In genomic region chr3:21539138-21539537, GRCm38 (mm10) we compare ENCODE assay signal across 17 mouse cellular contexts.
DNase-seq lines count a peak whose midpoint lies in the region; ATAC-seq lines count a peak whose summit lies in the region.
"Had no signal": no experiment of that assay in that cellular context is flagged by ENCODE, and none has a peak within 500 bp of the region (broad histone marks: within the 10 kb centered on the region; RNA-seq: fewer than 3 reads in every experiment).

No protein-coding gene starts in this region.

- WGBS in forebrain, embryonic 14.5 days, result 36% methylated on average over 2 of the region's 2 CpGs
- 48% methylated on average over 2 of the region's 2 CpGs for WGBS in forebrain, embryonic 12.5 days
- WGBS in midbrain, embryonic 15.5 days, result 57% methylated on average over 2 of the region's 2 CpGs
- WGBS in midbrain, embryonic 16.5 days, result 65% methylated on average over 2 of the region's 2 CpGs
- WGBS in limb, embryonic 11.5 days, result 12% methylated on average over 2 of the region's 2 CpGs

- DNase-seq in forebrain, embryonic 14.5 days (ENCODE audit: low spot score), result no peak
- no peak for DNase-seq in limb, embryonic 11.5 days (ENCODE audit: low spot score)
- no peak for DNase-seq in MN1 (ENCODE audit: low spot score)
- DNase-seq: adrenal gland, adult 2 months; adrenal gland, postnatal 25 days; cerebellum, adult 2 months; cerebellum, postnatal 10 days; gastrocnemius, postnatal 14 days; heart, postnatal 36 days had no signal

- H3K4me1 ChIP-seq in forebrain, embryonic 14.5 days (ENCODE audit: control insufficient read depth, insufficient read depth, low read length), result no peaks in the 10 kb centered on the region
- H3K4me1 ChIP-seq in forebrain, embryonic 12.5 days, result no peaks in the 10 kb centered on the region
- H3K4me1 ChIP-seq in midbrain, embryonic 15.5 days, result no peaks in the 10 kb centered on the region
- 0 out of 2 replicates have a peak, but pooled peaks cover 4% of the 10 kb centered on the region for H3K4me1 ChIP-seq in midbrain, embryonic 16.5 days (ENCODE audit: control insufficient read depth, insufficient read depth, low read length)
- H3K4me1 ChIP-seq in limb, embryonic 11.5 days (ENCODE audit: control insufficient read depth, insufficient read depth, low read length), result 0 out of 2 replicates have a peak, but pooled peaks cover 2% of the 10 kb centered on the region
- H3K4me1 ChIP-seq: embryonic facial prominence, embryonic 12.5 days; hindbrain, embryonic 15.5 days had no signal

- no peaks in the 10 kb centered on the region for H3K27me3 ChIP-seq in forebrain, embryonic 14.5 days (replicated peaks; ENCODE audit: control insufficient read depth, insufficient read depth, low read length)
- no peaks in the 10 kb centered on the region for H3K27me3 ChIP-seq in forebrain, embryonic 12.5 days
- no peaks in the 10 kb centered on the region for H3K27me3 ChIP-seq in midbrain, embryonic 15.5 days (replicated peaks)
- H3K27me3 ChIP-seq in midbrain, embryonic 16.5 days (ENCODE audit: control insufficient read depth, insufficient read depth, low read depth, low read length), result no peaks in the 10 kb centered on the region
- H3K27me3 ChIP-seq in limb, embryonic 11.5 days (ENCODE audit: control insufficient read depth, insufficient read depth, low read length), result no peaks in the 10 kb centered on the region
- H3K27me3 ChIP-seq: CH12.LX; embryonic facial prominence, embryonic 12.5 days; forebrain, embryonic 13.5 days; heart, embryonic 13.5 days; hindbrain, embryonic 15.5 days had no signal

- H3K36me3 ChIP-seq in forebrain, embryonic 14.5 days (ENCODE audit: control insufficient read depth, insufficient read depth, low read length), result no peaks in the 10 kb centered on the region
- no peaks in the 10 kb centered on the region for H3K36me3 ChIP-seq in forebrain, embryonic 12.5 days (replicated peaks)
- no peaks in the 10 kb centered on the region for H3K36me3 ChIP-seq in midbrain, embryonic 15.5 days (replicated peaks)
- H3K36me3 ChIP-seq in midbrain, embryonic 16.5 days (ENCODE audit: control insufficient read depth, insufficient read depth, low read length), result no peaks in the 10 kb centered on the region
- no peaks in the 10 kb centered on the region for H3K36me3 ChIP-seq in limb, embryonic 11.5 days (ENCODE audit: control insufficient read depth, insufficient read depth, low read length)
- H3K36me3 ChIP-seq: embryonic facial prominence, embryonic 12.5 days; heart, embryonic 13.5 days; hindbrain, embryonic 15.5 days had no signal

- no peak overlapping the region for H3K4me2 ChIP-seq in forebrain, embryonic 14.5 days (ENCODE audit: low read length)
- H3K4me2 ChIP-seq in forebrain, embryonic 12.5 days, result no peak overlapping the region
- H3K4me2 ChIP-seq in midbrain, embryonic 15.5 days, result no peak overlapping the region
- no peak overlapping the region for H3K4me2 ChIP-seq in midbrain, embryonic 16.5 days (ENCODE audit: low read length)
- H3K4me2 ChIP-seq in limb, embryonic 11.5 days (ENCODE audit: low read depth, severe bottlenecking), result no peak overlapping the region
- H3K4me2 ChIP-seq: embryonic facial prominence, embryonic 12.5 days; forebrain, embryonic 13.5 days; heart, embryonic 13.5 days; hindbrain, embryonic 15.5 days had no signal

- peak; percentile 32; the same call in 1 of the 2 replicates for ATAC-seq in forebrain, embryonic 14.5 days
- no peak for ATAC-seq in forebrain, embryonic 12.5 days (ENCODE audit: low FRiP score)
- ATAC-seq in midbrain, embryonic 15.5 days (replicated peaks), result 0 out of 2 replicates have a peak, but pooled peaks have one; percentile 19
- ATAC-seq in midbrain, embryonic 16.5 days, result no peak
- ATAC-seq in limb, embryonic 11.5 days (ENCODE audit: insufficient number of reproducible peaks, low FRiP score, low TSS enrichment, low read depth), result peak; percentile 54; the same call in 1 of the 2 replicates
- ATAC-seq: forebrain, embryonic 13.5 days had no signal

- no peak overlapping the region for H3K27ac ChIP-seq in forebrain, embryonic 14.5 days (ENCODE audit: low read depth, low read length)
- H3K27ac ChIP-seq in forebrain, embryonic 12.5 days, result no peak overlapping the region
- no peak overlapping the region for H3K27ac ChIP-seq in midbrain, embryonic 15.5 days
- no peak overlapping the region for H3K27ac ChIP-seq in midbrain, embryonic 16.5 days (ENCODE audit: low read length)
- no peak overlapping the region for H3K27ac ChIP-seq in limb, embryonic 11.5 days (replicated peaks; ENCODE audit: low read depth, low read length)
- H3K27ac ChIP-seq: embryonic facial prominence, embryonic 12.5 days; forebrain, embryonic 13.5 days; heart, embryonic 13.5 days; hindbrain, embryonic 15.5 days had no signal

- H3K9me3 ChIP-seq in forebrain, embryonic 14.5 days (replicated peaks; ENCODE audit: control insufficient read depth, low read length), result no peaks in the 10 kb centered on the region
- no peaks in the 10 kb centered on the region for H3K9me3 ChIP-seq in forebrain, embryonic 12.5 days
- no peaks in the 10 kb centered on the region for H3K9me3 ChIP-seq in midbrain, embryonic 15.5 days
- no peaks in the 10 kb centered on the region for H3K9me3 ChIP-seq in midbrain, embryonic 16.5 days (replicated peaks; ENCODE audit: control insufficient read depth, low read length, poor library complexity, severe bottlenecking)
- H3K9me3 ChIP-seq in limb, embryonic 11.5 days (ENCODE audit: control insufficient read depth, low read length), result no peaks in the 10 kb centered on the region
- H3K9me3 ChIP-seq: embryonic facial prominence, embryonic 12.5 days; forebrain, embryonic 13.5 days; heart, embryonic 13.5 days; hindbrain, embryonic 15.5 days had no signal

- H3K4me3 ChIP-seq in forebrain, embryonic 14.5 days (ENCODE audit: low read depth, low read length), result no peak overlapping the region
- no peak overlapping the region for H3K4me3 ChIP-seq in forebrain, embryonic 12.5 days (replicated peaks)
- H3K4me3 ChIP-seq in midbrain, embryonic 15.5 days, result no peak overlapping the region
- H3K4me3 ChIP-seq in midbrain, embryonic 16.5 days (ENCODE audit: low read depth, low read length), result no peak overlapping the region
- H3K4me3 ChIP-seq in limb, embryonic 11.5 days (ENCODE audit: low read depth, low read length), result no peak overlapping the region
- H3K4me3 ChIP-seq: embryonic facial prominence, embryonic 12.5 days; forebrain, embryonic 13.5 days; heart, embryonic 13.5 days; hindbrain, embryonic 15.5 days had no signal

- H3K9ac ChIP-seq in forebrain, embryonic 14.5 days (ENCODE audit: low read length), result no peak overlapping the region
- no peak overlapping the region for H3K9ac ChIP-seq in forebrain, embryonic 12.5 days
- no peak overlapping the region for H3K9ac ChIP-seq in midbrain, embryonic 15.5 days
- no peak overlapping the region for H3K9ac ChIP-seq in midbrain, embryonic 16.5 days (ENCODE audit: low read depth, low read length)
- H3K9ac ChIP-seq in limb, embryonic 11.5 days (ENCODE audit: low read length), result no peak overlapping the region
- H3K9ac ChIP-seq: embryonic facial prominence, embryonic 12.5 days; forebrain, embryonic 13.5 days; heart, embryonic 13.5 days; hindbrain, embryonic 15.5 days had no signal

Comparison
In these comparisons a context has a peak if more than half of its experiments do, and no peak if none do; other contexts are left out.
1. ATAC-seq: peak in forebrain, embryonic 14.5 days (single experiment), midbrain, embryonic 15.5 days (single experiment) and limb, embryonic 11.5 days (single experiment); none in forebrain, embryonic 12.5 days (single experiment) and midbrain, embryonic 16.5 days (single experiment).